Mouse (Mus musculus) forebrain, embryonic 10.5 days (tissue): ENCODE results near the gene Lrig3. TPM values are rescaled to one million over a fixed set of nuclear protein-coding genes. Genes with fewer than 3 reads are reported as not detected.
A peak's percentile ranks its signal among the peaks of the same experiment; 100 is the strongest.

Experiments
- DNase-seq: peaks from one replicate; pipeline ENCODE4 v3.0.0-alpha.2; 2017; ENCODE audit warnings: low spot score; ENCODE audit errors: extremely low spot score
- H3K27ac ChIP-seq: fragments of 300-500 bp; sonication (generic); 2 replicates; pipeline ENCODE4 v1.5.1; 2016; ENCODE audit warnings: mild to moderate bottlenecking
- H3K27me3 ChIP-seq: fragments of 300-500 bp; sonication (generic); 2 replicates; pipeline ENCODE4 v1.6.1; 2016; ENCODE audit warnings: mild to moderate bottlenecking; ENCODE audit not compliant: poor library complexity, severe bottlenecking
- H3K36me3 ChIP-seq: fragments of 300-500 bp; sonication (generic); replicated peaks from 2 replicates; pipeline ENCODE4 v1.6.1; 2016; ENCODE audit warnings: mild to moderate bottlenecking, moderate library complexity
- H3K4me1 ChIP-seq: fragments of 300-500 bp; sonication (generic); 2 replicates; pipeline ENCODE4 v1.6.1; 2016
- H3K4me3 ChIP-seq: fragments of 300-500 bp; sonication (generic); 2 replicates; pipeline ENCODE4 v1.5.1; 2016; ENCODE audit warnings: mild to moderate bottlenecking, moderate library complexity
- H3K9me3 ChIP-seq: fragments of 300-500 bp; sonication (generic); 2 replicates; pipeline ENCODE4 v1.6.1; 2016; ENCODE audit warnings: mild to moderate bottlenecking, moderate library complexity
- WGBS: fragments of 180-500 bp; shearing (Covaris S2); methylation state at CpG from one replicate; pipeline ENCODE4 v1.1.7; 2016; 5-methylcytosine and 5-hydroxymethylcytosine counted together
- polyA plus RNA-seq: library from polyadenylated mRNA; unstranded; fragments of >200 nt; fragmentation: Nextera tagmentation; extraction: Ambion mirVana; gene quantifications from 2 replicates; pipeline ENCODE4 v1.2.1, GENCODE M21; 2016

Lrig3 gene
- 10.1 and 11.1 TPM in 2 replicates for polyA plus RNA-seq

DNA sequence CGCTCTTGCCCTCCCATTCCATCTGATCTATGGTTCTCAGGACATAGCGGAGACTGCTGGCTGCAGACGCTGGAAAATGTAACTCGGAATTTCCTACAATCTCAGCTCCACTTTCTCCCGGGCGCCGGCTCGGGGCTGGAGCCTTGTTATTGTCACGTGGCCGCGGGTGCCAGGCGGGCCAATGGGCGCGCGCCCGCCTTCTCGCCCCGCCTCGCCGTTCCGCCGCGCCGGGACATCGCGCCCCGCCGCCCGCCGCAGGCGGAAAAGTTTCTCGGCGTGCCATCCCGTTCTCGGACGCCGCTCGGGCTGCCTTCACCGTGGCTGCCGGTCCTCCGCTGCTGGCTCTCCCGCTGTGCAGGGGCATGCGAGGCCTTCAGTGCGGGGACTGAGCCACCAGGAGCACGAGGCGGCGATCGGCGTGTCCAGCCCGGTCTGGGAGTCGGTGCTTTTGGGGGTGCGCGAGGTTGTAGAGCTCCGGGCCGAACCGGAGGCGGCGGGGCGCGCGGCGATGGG, at the start of gene Lrig3:
Gene Lrig3, plus strand, starts transcription at position 201 of the 513 bp plus-strand sequence.
- H3K36me3 ChIP-seq, result no peaks in the 10 kb centered on the region
- H3K27ac ChIP-seq, result peak within 1 kb of the TSS; percentile 94
- peaks cover 59% of the 10 kb centered on the region for H3K4me1 ChIP-seq
- H3K4me3 ChIP-seq, result peak within 1 kb of the TSS; percentile 88
- WGBS, result under 1% methylated on average over 62 of the region's 62 CpGs
- H3K27me3 ChIP-seq, result peaks cover 40% of the 10 kb centered on the region
- H3K9me3 ChIP-seq, result no peaks in the 10 kb centered on the region
- peak; percentile 77 for DNase-seq

DNA sequence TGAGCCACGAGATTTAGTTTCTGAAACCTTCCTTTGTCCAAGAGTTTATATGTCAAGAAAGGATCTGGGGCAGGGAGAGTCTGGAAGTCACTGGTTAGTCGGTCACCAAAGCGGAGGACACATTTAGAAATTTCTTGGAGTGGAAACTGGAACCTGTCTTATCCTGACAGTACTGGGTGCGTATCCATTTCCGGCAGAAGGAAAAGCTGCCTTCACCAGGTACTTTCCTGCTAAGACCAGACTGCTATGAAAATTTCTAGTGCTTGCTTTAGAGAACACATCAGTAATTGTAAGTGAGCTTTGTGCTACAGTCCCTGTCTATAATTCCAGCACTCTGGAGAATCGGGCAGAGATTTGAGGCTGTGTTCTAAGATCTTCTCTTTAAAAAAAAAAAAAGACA, 49.2 kb upstream of the Lrig3 start:
- H3K9me3 ChIP-seq, result no peaks in the 10 kb centered on the region
- 50% methylated on average over 6 of the region's 6 CpGs for WGBS
- H3K36me3 ChIP-seq, result no peaks in the 10 kb centered on the region
- H3K4me3 ChIP-seq, result no peak overlapping the region
- peaks cover 24% of the 10 kb centered on the region for H3K4me1 ChIP-seq
- 0 out of 2 replicates have a peak, but pooled peaks cover 8% of the 10 kb centered on the region for H3K27me3 ChIP-seq
- no peak overlapping the region for H3K27ac ChIP-seq
- no peak for DNase-seq

DNA sequence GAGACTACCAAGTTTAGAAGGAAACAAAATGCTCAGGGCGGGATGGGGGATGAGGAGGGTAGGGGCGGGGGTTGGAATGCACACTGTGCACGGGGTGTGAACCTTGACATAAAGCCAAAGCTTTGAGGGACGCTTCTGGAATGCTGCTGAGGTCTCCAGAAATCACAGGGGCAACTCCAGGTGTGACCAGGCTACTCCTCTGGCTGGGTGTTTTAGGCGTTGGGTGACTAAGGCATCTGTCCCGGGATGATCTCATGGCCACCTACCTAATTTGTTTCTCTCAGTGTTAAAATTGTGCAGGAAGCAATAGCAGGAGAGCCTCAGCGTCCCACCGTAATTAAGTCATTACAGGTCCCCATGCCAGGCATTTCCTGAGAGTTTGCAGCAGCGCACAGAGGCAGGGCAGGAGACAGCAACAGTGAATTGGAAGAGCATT, 48.5 kb upstream of the Lrig3 start:
- no peaks in the 10 kb centered on the region for H3K9me3 ChIP-seq
- H3K36me3 ChIP-seq, result no peaks in the 10 kb centered on the region
- DNase-seq, result no peak
- 0 out of 2 replicates have a peak overlapping the region, but pooled peaks have one; percentile 30 for H3K27ac ChIP-seq
- H3K27me3 ChIP-seq, result 0 out of 2 replicates have a peak, but pooled peaks cover 8% of the 10 kb centered on the region
- peak overlapping the region; percentile 31 for H3K4me3 ChIP-seq
- 17% methylated on average over 9 of the region's 9 CpGs for WGBS
- peaks cover 26% of the 10 kb centered on the region for H3K4me1 ChIP-seq

DNA sequence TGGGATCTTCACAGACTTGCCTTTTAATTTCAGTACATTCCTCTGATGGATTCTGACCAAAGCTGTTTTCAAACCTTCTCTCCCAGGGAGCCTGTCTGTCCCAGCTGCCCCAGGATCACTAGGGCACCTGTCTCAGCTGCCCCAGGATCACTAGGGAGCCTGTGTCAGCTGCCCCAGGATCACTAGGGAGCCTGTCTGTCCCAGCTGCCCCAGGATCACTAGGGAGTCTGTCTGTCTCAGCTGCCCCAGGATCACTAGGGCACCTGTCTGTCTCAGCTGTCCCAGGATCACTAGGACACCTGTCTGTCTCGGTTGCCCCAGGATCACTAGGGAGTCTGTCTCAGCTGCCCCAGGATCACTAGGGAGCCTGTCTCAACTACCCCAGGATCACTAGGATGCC, 47.0 kb upstream of the Lrig3 start:
- 84% methylated on average over 1 of the region's 1 CpGs for WGBS

DNA sequence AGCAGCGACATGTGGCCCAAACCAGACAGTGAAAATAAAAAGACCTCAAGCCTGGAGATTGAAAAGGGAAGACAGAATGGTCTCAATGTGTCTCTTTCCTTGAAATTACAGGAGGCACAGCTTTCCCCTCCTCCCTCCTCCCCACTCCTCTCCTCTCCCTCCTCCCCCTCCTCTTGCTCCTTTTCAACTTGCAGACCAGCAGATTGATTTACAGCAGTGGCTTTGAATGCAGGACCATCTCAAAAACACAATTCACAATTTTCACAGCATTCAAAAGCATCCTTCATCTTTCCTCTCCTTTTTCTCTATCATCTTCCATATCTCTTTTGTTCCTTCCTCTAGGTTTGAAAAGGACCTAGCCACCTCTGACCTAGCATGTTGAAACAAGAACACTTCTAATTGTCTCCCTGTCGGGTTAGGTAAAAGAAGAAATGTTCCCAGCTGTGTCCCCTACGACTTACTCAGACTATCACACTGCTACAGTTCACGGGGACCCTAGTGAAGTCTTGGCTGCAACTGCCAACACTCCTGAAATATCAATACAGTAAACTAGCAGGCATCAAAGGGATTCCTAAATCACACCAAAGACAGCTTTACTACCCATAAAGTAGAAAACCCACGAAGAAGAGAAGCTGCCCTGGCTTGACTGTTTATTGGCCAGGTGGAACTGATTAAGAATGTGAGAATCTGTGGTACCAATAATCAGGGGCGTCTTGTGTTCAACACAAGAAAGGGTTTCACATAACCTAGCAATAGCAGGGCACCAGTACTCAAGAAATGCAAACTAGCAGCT, 44.1 kb upstream of the Lrig3 start:
- 37% methylated on average over 6 of the region's 6 CpGs for WGBS
- no peak for DNase-seq
- H3K36me3 ChIP-seq, result no peaks in the 10 kb centered on the region
- peaks cover 6% of the 10 kb centered on the region; the same call in 1 of the 2 replicates for H3K9me3 ChIP-seq
- 0 out of 2 replicates have a peak, but pooled peaks cover 8% of the 10 kb centered on the region for H3K27me3 ChIP-seq
- H3K4me3 ChIP-seq, result no peak overlapping the region
- H3K27ac ChIP-seq, result 0 out of 2 replicates have a peak overlapping the region, but pooled peaks have one; percentile 16
- peaks cover 20% of the 10 kb centered on the region for H3K4me1 ChIP-seq

More for the DNA sequence above, 47.0 kb upstream of the Lrig3 start:
- no peak for DNase-seq
- H3K27ac ChIP-seq, result no peak overlapping the region
- peaks cover 25% of the 10 kb centered on the region for H3K4me1 ChIP-seq
- H3K27me3 ChIP-seq, result 0 out of 2 replicates have a peak, but pooled peaks cover 8% of the 10 kb centered on the region
- H3K4me3 ChIP-seq, result no peak overlapping the region
- no peaks in the 10 kb centered on the region for H3K9me3 ChIP-seq
- no peaks in the 10 kb centered on the region for H3K36me3 ChIP-seq

DNA sequence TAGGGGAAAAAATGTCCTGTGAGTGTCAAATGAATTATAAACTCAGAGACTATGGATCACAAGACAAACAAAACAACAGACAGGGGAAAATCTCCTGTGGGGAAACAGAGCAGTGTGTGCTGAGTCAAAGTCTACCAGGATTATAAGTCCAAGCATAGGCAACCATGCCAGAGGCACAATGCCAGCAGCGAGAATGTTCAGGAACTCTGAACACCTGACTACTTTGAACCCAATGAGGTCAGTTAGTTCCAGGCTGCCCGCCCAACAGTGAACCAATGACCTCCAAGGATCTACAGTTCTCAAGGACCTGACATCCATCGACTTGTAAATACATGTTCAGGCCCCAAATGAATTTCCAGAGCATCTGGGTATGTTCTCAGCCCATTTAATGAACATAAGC, 36.0 kb upstream of the Lrig3 start:
- Histone ChIP-seq H3K27me3 (no peaks in the 10 kb centered on the region), H3K9me3 (no peaks in the 10 kb centered on the region), H3K4me1 (peaks cover 3% of the 10 kb centered on the region; the same call in 1 of the 2 replicates), H3K27ac (no peak overlapping the region), H3K4me3 (no peak overlapping the region), H3K36me3 (no peaks in the 10 kb centered on the region)
- WGBS, result 89% methylated on average over 3 of the region's 3 CpGs
- DNase-seq, result no peak

DNA sequence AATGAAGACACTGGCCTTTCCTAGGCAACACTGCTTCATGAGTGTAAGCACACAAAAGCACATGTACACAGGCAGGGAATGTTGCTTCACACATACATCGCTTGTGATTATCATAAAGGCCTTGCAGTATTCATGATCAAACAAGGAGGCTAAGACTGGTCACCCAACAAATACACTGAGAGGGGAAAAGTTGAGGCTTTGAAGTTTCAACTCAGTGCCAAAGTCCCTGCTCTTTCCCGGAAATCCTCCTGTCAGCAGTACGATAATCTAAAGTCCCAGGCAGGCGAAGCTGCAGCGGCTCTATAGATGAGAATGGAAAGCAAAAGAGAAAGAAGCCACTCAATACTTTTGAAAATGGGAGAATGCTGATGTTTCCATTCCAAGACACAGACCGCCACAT, 32.6 kb upstream of the Lrig3 start:
- Histone ChIP-seq H3K4me3 (no peak overlapping the region), H3K4me1 (peaks cover 3% of the 10 kb centered on the region; the same call in 1 of the 2 replicates), H3K36me3 (no peaks in the 10 kb centered on the region), H3K27ac (no peak overlapping the region), H3K27me3 (no peaks in the 10 kb centered on the region), H3K9me3 (no peaks in the 10 kb centered on the region)
- no peak for DNase-seq
- 85% methylated on average over 6 of the region's 6 CpGs for WGBS

DNA sequence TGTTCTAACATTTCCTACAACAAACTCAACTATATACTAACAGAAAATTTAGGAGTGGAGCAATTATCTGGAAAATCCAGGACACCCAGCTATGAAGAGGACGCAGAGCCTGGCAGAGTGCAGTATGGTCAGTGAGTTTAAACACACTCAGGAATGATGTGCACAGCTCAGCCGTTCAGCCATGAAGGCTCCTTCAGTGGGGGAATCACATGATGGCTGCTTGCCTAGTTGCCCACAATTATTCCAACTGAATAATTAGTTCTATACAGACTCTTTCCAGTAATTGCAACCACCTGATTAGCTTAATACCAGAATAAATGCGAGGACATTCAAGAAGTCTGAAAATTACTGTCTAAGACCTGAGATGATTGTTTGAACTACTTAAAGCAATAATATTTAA, 31.9 kb upstream of the Lrig3 start:
- no peak overlapping the region for H3K27ac ChIP-seq
- 82% methylated on average over 3 of the region's 3 CpGs for WGBS
- no peak for DNase-seq
- peaks cover 6% of the 10 kb centered on the region for H3K27me3 ChIP-seq
- peaks cover 3% of the 10 kb centered on the region; the same call in 1 of the 2 replicates for H3K4me1 ChIP-seq
- no peaks in the 10 kb centered on the region for H3K36me3 ChIP-seq
- H3K4me3 ChIP-seq, result no peak overlapping the region
- no peaks in the 10 kb centered on the region for H3K9me3 ChIP-seq

DNA sequence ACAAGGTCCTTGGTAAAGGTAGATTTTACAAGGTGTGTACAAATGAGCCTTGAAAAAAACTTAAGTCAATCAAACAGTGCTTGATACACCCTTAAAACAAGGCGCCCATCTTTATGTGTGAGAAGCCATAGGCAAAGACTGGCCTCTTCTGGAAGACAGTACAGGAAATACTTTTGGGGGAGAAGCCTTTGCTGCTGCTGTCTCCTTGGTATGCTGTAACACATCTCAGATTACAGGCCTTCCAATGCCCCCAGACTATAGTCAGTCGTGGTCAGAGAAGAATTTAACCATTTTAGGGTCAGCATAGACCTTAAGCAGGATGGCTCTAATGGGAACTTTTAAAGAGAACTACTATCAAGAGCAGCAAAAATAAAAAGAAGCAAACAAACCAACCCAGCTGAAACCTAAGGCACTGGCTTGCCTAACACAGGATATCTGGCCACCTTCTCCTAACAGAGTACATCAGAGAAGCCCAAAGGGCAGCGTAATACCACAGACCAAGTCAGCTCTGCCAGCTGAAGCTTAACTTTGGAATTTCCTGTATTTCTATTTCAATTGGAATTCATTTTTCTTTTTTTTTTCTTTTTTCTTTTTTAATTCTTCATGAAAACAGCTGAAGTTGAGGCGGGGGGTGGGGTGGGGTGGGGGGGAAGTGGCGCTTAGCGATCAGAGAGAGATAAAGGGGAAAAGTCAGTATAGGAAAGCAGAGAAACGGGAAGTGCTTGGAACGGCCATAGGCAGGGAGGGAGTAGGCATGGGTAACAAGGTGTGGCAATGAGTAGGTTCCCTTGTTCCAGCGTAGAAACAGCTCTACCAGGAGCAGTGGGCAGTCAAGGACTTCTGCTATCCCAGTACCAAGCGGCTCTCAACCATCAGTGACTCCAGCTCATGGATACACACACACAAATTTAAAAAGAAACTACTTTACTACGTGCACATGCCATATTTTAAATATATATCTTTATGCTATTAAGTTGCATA, 28.2 kb upstream of the Lrig3 start:
- Histone ChIP-seq H3K9me3 (no peaks in the 10 kb centered on the region), H3K4me1 (peaks cover 19% of the 10 kb centered on the region), H3K4me3 (no peak overlapping the region), H3K36me3 (no peaks in the 10 kb centered on the region), H3K27me3 (peaks cover 19% of the 10 kb centered on the region), H3K27ac (no peak overlapping the region)
- WGBS, result 82% methylated on average over 11 of the region's 11 CpGs
- no peak for DNase-seq

DNA sequence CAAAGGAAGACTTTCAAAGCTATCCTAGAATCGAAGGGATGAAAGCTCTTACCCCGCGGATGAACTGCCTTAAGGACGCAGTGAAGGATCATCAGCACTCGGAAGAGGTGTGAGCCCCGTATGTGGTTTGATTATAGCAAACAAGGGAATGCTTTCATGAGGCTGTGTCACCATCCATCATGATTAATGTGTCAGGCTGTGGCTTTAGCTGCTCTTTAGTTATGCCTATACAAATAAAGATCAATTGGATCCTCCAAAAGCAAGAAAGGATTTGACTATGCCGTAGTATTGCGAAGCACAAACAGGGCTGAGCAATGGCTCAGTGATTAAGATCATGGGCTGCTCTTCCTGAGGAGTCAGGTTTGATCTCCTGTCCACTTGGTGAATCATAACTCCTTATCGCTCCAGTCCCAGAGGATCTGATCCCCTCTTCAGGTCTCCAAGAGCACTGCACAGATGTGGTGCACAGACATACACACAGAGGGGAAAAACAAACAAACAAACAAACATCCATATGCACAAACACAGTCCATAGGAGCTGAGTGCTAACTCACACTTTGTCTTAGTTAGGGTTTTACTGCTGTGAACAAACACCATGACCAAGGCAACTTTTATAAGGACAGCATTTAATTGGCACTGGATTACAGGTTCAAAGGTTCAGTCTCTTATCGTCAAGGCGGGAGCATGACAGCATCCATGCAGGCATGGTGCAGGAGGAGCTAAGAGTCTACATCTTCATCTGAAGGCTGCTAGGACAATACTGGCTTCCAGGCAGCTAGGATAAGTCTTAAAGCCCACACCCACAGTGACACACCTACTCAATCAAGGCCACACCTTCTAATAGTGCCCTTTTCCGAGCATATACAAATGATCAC, 27.2 kb upstream of the Lrig3 start:
- Histone ChIP-seq H3K4me1 (peaks cover 29% of the 10 kb centered on the region), H3K27ac (no peak overlapping the region), H3K36me3 (no peaks in the 10 kb centered on the region), H3K4me3 (no peak overlapping the region), H3K27me3 (peaks cover 27% of the 10 kb centered on the region), H3K9me3 (no peaks in the 10 kb centered on the region)
- 94% methylated on average over 12 of the region's 12 CpGs for WGBS
- no peak for DNase-seq

DNA sequence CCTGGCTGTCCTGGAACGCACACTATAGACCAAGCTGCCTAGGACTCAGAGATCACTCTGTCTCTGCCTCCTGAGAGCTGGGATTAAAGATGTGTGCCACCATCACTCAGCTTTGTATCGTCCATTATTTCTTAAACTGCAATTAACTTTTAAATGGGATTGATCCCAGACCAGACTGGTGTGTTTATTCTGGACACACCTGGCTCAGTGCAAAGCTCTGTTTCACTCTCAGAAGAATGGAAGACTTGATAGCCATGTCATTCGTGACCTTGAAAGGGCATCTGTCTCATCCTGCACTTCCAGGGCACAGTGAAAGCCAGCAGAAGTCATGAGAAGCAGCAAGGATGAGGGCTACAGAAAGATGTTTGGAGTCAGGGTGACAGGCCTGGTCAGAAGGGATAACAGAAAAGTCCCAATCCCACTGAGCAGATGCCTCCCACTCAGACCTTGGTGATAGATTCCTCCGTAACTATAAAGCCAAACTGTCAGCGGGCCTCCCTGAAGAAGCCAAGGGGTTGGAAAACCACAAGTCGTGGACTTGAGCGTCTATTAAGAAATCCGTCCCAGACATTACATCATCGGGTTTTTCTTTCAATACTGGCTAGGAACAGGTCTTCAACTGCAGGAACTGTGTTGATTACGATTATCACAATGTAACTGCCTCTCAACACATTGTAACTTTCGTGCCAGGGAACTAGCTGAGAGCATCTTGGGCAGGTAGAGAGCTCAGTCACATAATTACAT, 25.5 kb upstream of the Lrig3 start:
- WGBS, result 83% methylated on average over 11 of the region's 11 CpGs
- Histone ChIP-seq H3K9me3 (no peaks in the 10 kb centered on the region), H3K36me3 (no peaks in the 10 kb centered on the region), H3K4me3 (no peak overlapping the region), H3K4me1 (peaks cover 46% of the 10 kb centered on the region), H3K27ac (no peak overlapping the region), H3K27me3 (peaks cover 35% of the 10 kb centered on the region)
- no peak for DNase-seq
